Mouse (Mus musculus) stomach, embryonic 15.5 days (tissue): Measurements from ENCODE around the gene Dmap1. TPM values are rescaled to one million over a fixed set of nuclear protein-coding genes. Genes with fewer than 3 reads are reported as not detected.

Experiments used
- ATAC-seq: fragments of 200-750 bp; cut with Nextera tagmentation; 2 replicates; pipeline ENCODE4 v1.8.0; 2017; ENCODE audit warnings: low read depth, moderate number of reproducible peaks, moderate TSS enrichment; ENCODE audit not compliant: insufficient read depth, low FRiP score
- H3K27ac ChIP-seq: fragments of 300-500 bp; sonication (generic); 2 replicates; pipeline ENCODE4 v1.5.1; 2015; ENCODE audit warnings: mild to moderate bottlenecking, inconsistent platforms
- H3K27me3 ChIP-seq: fragments of 300-500 bp; sonication (generic); replicated peaks from 2 replicates; pipeline ENCODE4 v1.6.1; 2015; ENCODE audit warnings: inconsistent platforms
- H3K36me3 ChIP-seq: fragments of 300-500 bp; sonication (generic); 2 replicates; pipeline ENCODE4 v1.6.1; 2015; ENCODE audit warnings: inconsistent platforms
- H3K4me1 ChIP-seq: fragments of 300-500 bp; sonication (generic); 2 replicates; pipeline ENCODE4 v1.6.1; 2015; ENCODE audit warnings: inconsistent platforms
- H3K4me2 ChIP-seq: fragments of 300-500 bp; sonication (generic); 2 replicates; pipeline ENCODE4 v1.6.1; 2015; ENCODE audit warnings: mild to moderate bottlenecking, inconsistent platforms
- H3K4me3 ChIP-seq: fragments of 300-500 bp; sonication (generic); replicated peaks from 2 replicates; pipeline ENCODE4 v1.5.1; 2015; ENCODE audit warnings: inconsistent platforms
- H3K9ac ChIP-seq: fragments of 300-500 bp; sonication (generic); 2 replicates; pipeline ENCODE4 v1.6.1; 2015; ENCODE audit warnings: inconsistent platforms
- H3K9me3 ChIP-seq: fragments of 300-500 bp; sonication (generic); 2 replicates; pipeline ENCODE4 v1.6.1; 2016; ENCODE audit warnings: inconsistent platforms
- WGBS: fragments of 180-500 bp; shearing (Covaris S2); methylation state at CpG from one replicate; pipeline ENCODE4 v1.1.7; 2015; 5-methylcytosine and 5-hydroxymethylcytosine counted together
- polyA plus RNA-seq: library from polyadenylated mRNA; unstranded; fragments of >200 nt; fragmentation: Nextera tagmentation; extraction: Ambion mirVana; gene quantifications from 2 replicates; pipeline ENCODE4 v1.2.1, GENCODE M21; 2015

Gene Dmap1
- polyA plus RNA-seq, 1 experiment from 2014 or later: 47.2 TPM

DNA sequence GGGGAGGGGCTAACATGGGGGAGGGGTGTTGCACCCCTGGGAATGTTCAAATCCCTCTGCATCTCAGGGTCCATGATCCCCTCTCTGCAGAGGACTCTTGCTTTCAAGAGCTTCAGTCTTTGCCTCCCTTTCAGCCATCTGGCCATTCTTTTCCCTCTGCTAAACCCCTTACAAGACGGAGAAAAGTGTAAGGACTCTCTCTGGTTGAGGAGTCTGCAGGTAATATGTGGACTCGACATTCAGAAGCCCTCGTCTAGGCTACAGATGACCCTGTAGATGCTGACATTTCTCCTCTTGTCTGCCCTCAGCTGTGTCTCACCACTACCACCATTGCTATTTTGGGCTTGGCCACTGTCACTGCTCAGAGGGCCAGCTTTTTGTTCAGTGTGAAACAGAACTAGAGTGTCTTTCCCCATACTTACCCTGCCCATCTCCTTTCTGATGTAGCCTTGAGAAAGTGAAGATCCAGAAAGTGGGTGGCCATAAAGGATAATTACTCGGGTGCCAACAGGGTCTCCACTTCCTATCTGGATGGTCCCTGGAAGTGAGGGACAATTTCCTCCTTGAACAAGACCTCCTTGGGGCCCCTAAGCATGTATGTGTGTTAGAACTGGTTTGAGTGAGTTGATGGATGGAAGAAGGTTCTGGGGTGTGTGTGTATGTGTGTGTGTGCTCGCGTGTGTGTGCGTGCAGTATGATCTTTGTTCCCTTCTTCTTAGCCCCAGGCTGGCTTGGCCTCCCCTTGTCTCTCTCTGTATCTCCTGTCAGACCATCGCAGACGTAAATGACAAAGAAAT is 27.2 kb downstream of the Dmap1 start:
- Histone ChIP-seq H3K4me3 (no peak overlapping the region), H3K4me1 (peaks cover 8% of the 10 kb centered on the region), H3K27ac (no peak overlapping the region), H3K9me3 (no peaks in the 10 kb centered on the region), H3K9ac (no peak overlapping the region), H3K36me3 (0 out of 2 replicates have a peak, but pooled peaks cover 3% of the 10 kb centered on the region), H3K27me3 (no peaks in the 10 kb centered on the region), H3K4me2 (no peak overlapping the region)
- ATAC-seq: no peak
- WGBS: 65% methylated on average over 9 of the region's 9 CpGs

DNA sequence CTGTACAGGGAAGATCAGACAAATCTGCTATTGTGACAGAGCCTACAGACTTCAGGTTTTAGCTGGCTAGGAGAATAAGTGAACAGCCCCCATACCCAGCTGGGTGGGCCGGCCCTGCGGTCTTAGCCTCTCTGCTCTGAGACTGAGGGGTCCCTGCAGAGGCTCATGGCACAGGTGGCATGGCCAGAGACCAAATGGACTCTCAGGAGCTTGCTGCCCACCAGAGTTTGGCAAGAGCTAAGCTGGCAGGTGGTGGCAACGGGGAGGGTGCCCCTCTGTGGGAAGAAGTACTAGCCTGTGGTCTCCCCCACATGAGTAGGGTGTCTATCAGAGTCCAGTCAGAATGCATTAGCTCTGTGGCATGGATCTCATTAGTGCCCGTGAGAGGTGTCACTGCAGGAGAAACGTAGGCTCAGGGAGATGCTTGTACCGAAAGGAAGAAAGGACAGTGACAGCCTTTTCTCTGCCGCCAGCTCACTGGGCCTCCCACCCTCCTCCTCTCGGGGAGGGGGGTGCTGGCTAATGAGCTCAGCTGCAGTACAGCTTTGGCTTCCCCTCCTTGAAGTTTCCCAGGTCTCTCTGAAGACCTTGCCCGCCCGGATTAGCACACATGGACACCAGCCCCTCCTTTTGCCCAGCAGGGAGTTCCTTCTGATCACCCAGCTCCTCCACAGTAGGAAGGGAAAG is 27.9 kb downstream of the Dmap1 start:
- Histone ChIP-seq H3K4me3 (no peak overlapping the region), H3K4me2 (no peak overlapping the region), H3K4me1 (peaks cover 8% of the 10 kb centered on the region), H3K9ac (no peak overlapping the region), H3K36me3 (0 out of 2 replicates have a peak, but pooled peaks cover 2% of the 10 kb centered on the region), H3K27ac (no peak overlapping the region), H3K9me3 (no peaks in the 10 kb centered on the region), H3K27me3 (no peaks in the 10 kb centered on the region)
- no peak for ATAC-seq
- WGBS: 41% methylated on average over 10 of the region's 10 CpGs

DNA sequence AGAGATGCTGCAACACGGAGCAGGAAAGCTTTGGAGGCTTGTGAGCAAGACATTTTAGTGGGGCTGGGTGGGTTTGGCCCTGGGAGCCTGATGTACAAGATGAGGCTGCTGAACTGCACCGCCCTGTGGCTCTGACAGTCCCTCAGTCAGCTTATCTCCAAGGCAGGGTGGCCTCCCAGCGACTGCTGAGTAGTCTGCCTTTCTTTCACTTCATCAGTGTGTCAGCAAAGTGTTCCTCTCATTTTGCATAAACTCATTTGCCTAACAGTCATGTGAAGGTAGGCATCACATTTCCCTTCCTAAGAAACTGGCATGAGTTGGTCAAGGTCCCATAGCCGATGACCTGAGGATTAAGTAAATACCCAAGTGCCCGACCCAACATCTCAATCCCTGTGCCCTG is 29.3 kb downstream of the Dmap1 start:
- Histone ChIP-seq H3K4me3 (no peak overlapping the region), H3K9ac (no peak overlapping the region), H3K4me1 (peaks cover 4% of the 10 kb centered on the region), H3K27me3 (no peaks in the 10 kb centered on the region), H3K36me3 (no peaks in the 10 kb centered on the region), H3K27ac (no peak overlapping the region), H3K9me3 (no peaks in the 10 kb centered on the region), H3K4me2 (no peak overlapping the region)
- 57% methylated on average over 5 of the region's 5 CpGs for WGBS
- no peak for ATAC-seq

DNA sequence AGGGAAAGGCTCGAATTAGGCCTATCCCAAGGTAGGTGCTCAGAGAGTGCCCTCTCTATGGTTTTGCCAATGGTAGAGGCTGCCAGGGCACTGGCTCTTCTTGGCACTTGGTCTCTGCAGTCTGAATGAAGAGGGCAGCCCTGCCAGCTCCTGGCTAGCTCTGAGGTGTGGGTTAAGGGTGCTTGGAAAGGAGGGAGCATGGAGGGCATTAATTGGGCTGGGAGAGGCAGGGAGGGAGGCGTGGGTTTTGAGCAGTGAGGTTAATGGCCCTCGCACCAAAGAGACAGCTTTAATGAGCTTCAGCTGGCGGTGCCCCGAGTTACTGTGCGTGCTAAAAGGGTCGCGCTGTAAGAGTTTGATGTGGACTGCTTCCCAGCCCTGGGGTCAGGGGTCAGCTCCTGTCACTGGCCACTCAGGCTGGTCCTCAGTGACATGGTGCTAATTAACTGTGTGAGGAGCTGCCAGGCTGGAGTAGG is 30.4 kb downstream of the Dmap1 start:
- H3K4me2 ChIP-seq: no peak overlapping the region

DNA sequence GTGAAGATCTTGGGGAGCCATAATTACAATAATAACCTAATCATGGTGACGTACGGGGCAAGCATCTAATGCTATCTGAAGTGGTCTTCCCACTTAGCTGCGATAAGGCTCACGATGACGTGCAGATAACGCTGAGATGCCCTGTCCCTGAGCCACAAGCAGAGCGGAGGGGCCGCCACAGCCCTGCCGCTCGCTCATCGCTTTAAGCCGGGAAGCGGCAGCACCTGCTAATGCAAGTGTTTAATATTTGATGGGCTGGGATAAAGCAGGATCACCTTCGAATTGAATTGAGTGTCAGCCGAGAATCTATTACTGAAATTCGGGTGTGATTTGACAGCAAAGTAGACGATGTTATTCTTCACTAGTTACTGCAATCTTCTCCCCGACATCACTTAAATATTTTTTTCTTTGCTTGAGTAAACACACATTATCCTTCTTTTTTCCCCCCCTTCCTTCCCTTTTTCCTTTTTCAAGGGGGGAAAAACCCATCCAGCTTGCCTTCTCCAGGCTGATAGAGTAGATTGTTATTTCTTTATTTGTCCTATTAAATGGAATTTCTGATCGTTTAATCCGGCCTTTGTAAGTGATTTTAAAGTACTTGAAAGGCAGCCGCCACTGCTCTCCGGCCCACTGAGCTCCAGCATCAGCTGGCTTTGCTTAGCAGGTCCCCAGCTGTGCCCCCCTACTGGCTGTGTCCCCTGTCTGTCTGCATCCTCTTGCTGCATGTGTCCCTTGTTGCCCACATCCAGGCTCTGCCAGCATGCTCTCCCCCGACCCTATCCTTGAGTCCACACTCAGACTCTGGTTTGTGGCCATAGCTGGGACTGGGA is 34.9 kb downstream of the Dmap1 start:
- WGBS: 72% methylated on average over 23 of the region's 23 CpGs

More for the DNA sequence above, 30.4 kb downstream of the Dmap1 start:
- peaks cover 4% of the 10 kb centered on the region for H3K4me1 ChIP-seq
- no peak overlapping the region for H3K4me3 ChIP-seq
- no peaks in the 10 kb centered on the region for H3K27me3 ChIP-seq
- no peaks in the 10 kb centered on the region for H3K36me3 ChIP-seq
- H3K27ac ChIP-seq: no peak overlapping the region
- H3K9ac ChIP-seq: no peak overlapping the region
- H3K9me3 ChIP-seq: no peaks in the 10 kb centered on the region
- WGBS: 57% methylated on average over 8 of the region's 8 CpGs
- ATAC-seq: no peak

DNA sequence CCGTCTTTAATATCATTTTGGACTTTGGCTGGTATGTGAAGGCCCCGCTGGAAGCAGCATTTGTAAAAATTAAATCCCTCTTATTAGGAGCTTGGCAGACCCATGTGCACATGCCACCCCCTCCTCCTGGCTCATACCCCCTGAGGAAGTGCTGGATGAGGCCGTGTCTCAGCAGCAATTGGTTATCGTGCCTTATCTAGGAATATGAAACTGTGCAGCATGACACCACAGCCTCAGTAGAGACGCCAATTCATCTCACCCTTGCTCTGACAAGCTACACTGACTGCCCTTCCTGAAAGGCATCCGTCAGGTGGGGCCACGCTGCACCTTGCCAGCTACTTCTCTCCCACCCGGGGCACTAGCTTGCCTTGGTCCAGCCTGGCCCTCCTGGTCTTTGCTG is 35.6 kb downstream of the Dmap1 start:
- Histone ChIP-seq H3K27ac (no peak overlapping the region), H3K4me1 (no peaks in the 10 kb centered on the region; the same call in 1 of the 2 replicates), H3K36me3 (no peaks in the 10 kb centered on the region), H3K9me3 (no peaks in the 10 kb centered on the region), H3K9ac (no peak overlapping the region), H3K4me3 (no peak overlapping the region), H3K4me2 (no peak overlapping the region), H3K27me3 (no peaks in the 10 kb centered on the region)
- 70% methylated on average over 8 of the region's 8 CpGs for WGBS
- ATAC-seq: no peak

More for the DNA sequence above, 34.9 kb downstream of the Dmap1 start:
- Histone ChIP-seq H3K9ac (no peak overlapping the region), H3K36me3 (no peaks in the 10 kb centered on the region), H3K9me3 (no peaks in the 10 kb centered on the region), H3K27me3 (no peaks in the 10 kb centered on the region), H3K4me2 (no peak overlapping the region), H3K4me1 (no peaks in the 10 kb centered on the region; the same call in 1 of the 2 replicates), H3K27ac (no peak overlapping the region), H3K4me3 (no peak overlapping the region)
- ATAC-seq: no peak

DNA sequence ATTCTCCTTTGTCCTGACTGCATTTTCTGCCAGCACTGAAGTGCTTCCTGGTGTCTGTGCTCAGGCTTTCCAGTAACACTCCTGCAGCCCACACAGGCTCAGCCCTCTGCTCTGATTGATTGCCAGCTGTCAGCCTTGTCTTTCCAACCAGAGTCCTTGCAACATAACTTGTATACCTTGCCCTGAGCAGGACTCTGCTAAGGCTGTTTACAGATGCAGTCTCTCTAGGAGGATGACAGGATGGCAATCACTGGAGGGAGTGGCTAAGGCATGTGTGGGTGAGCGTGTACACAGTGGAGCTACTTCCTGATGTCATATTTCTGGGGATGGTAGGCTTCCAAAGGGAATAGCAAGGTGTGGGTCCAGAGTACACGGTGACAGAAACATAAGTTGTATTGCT is 36.2 kb downstream of the Dmap1 start:
- no peak overlapping the region for H3K4me2 ChIP-seq
- no peak overlapping the region for H3K4me3 ChIP-seq
- 71% methylated on average over 2 of the region's 2 CpGs for WGBS
- no peak overlapping the region for H3K27ac ChIP-seq
- no peak overlapping the region for H3K9ac ChIP-seq
- H3K4me1 ChIP-seq: no peaks in the 10 kb centered on the region; the same call in 1 of the 2 replicates
- no peaks in the 10 kb centered on the region for H3K27me3 ChIP-seq
- ATAC-seq: no peak
- H3K9me3 ChIP-seq: no peaks in the 10 kb centered on the region
- H3K36me3 ChIP-seq: no peaks in the 10 kb centered on the region

DNA sequence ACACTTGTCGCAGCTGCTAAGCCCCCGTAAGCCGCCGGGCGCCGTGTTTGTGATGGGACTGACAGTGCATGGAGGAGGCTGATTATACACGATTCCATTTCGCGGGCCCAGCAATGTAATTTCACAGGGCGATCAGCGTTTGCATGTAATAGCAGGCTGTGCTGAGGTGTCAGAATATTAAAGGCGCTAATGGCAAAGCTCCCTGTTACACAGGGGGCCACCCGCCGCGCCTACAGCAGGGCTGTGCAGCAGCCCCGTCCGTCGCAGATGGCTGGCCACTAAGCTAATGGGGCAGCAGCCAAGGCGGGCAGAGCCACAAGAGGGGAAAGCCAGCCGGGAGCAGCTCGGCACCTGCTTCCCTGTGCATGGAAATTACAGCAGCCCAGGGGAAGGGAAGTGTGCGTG is 37.0 kb downstream of the Dmap1 start:
- H3K4me1 ChIP-seq: no peaks in the 10 kb centered on the region; the same call in 1 of the 2 replicates
- no peaks in the 10 kb centered on the region for H3K36me3 ChIP-seq
- no peak overlapping the region for H3K4me3 ChIP-seq
- H3K9ac ChIP-seq: no peak overlapping the region
- 65% methylated on average over 22 of the region's 22 CpGs for WGBS
- H3K9me3 ChIP-seq: no peaks in the 10 kb centered on the region
- no peak overlapping the region for H3K27ac ChIP-seq
- no peak overlapping the region for H3K4me2 ChIP-seq
- ATAC-seq: no peak
- no peaks in the 10 kb centered on the region for H3K27me3 ChIP-seq

DNA sequence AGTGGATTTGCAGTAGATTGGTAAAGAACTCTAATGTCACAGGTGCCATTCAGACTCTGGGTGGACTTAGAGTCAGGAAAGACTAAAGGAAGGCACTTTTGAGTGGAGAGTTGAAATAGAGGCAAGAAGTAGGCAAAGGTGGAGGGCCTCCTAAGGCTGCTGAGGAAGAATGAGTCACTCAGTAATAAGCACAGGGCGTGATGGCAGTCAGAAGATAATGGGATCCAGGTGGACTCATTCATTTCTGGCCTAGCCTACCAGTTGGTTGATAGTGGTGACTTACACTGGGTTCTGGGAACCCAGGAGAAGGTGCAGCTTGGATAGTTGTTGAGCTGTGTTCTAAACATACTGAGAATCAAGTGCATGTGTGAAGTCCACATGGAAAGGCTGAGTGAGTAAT is 40.3 kb downstream of the Dmap1 start:
- WGBS: 88% methylated on average over 1 of the region's 1 CpGs
- Histone ChIP-seq H3K27me3 (no peaks in the 10 kb centered on the region), H3K27ac (no peak overlapping the region), H3K36me3 (no peaks in the 10 kb centered on the region), H3K4me1 (no peaks in the 10 kb centered on the region; the same call in 1 of the 2 replicates), H3K4me3 (no peak overlapping the region), H3K9me3 (no peaks in the 10 kb centered on the region), H3K4me2 (no peak overlapping the region), H3K9ac (no peak overlapping the region)
- ATAC-seq: no peak

DNA sequence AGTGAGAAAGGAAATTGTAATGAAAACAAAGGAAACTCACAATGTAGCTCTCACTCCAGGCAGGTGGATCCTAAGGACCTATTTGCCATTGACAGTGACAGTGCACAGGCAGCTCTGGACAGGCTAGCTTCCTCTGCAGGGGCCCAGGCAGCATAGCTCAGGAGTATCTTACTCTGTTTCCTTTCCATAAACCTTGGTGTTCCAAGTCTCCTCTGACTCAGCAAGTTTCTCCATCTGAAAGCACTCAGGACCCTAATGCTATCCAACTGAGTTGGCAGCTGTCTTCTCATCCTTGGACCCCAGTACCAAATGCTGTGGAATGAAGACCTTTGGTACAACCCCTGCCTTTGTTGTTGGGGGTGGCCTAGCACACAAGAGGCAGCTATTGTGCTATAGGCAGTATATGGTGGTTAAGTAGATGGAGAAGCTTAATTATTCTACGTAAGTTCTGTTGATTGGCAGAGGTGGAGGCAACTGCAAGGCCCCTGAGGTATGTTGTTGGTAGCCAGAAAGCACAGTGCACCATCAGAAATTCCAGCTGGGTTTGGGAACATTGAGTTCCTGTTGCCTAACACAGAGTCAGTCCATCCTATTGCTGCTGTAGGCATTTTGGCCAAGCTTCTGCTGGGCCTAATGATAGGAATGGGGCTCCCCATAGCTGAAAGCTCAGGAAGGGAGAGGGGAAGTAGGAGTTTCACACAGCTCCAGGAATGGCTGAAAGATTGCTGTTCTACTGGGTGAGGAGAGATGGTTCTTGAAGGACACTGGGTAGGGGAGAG is 41.0 kb downstream of the Dmap1 start:
- ATAC-seq: no peak
- 92% methylated on average over 1 of the region's 1 CpGs for WGBS
- H3K27ac ChIP-seq: no peak overlapping the region

More for the DNA sequence above, 41.0 kb downstream of the Dmap1 start:
- no peak overlapping the region for H3K9ac ChIP-seq
- H3K9me3 ChIP-seq: no peaks in the 10 kb centered on the region
- no peak overlapping the region for H3K4me3 ChIP-seq
- no peaks in the 10 kb centered on the region for H3K36me3 ChIP-seq
- H3K27me3 ChIP-seq: no peaks in the 10 kb centered on the region
- no peaks in the 10 kb centered on the region for H3K4me1 ChIP-seq
- no peak overlapping the region for H3K4me2 ChIP-seq
